Mouse (Mus musculus) intestine, embryonic 15.5 days (tissue): Measurements from ENCODE around the gene Tspyl2. TPM values are rescaled to one million over a fixed set of nuclear protein-coding genes. Genes with fewer than 3 reads are reported as not detected.
A peak's percentile ranks its signal among the peaks of the same experiment; 100 is the strongest.
"Not testable (repeated sequence)": the region's sequence is repeated elsewhere in the genome, so short reads cannot be mapped to it uniquely, and the experiment has no call there.

Source experiments
- ATAC-seq: fragments of 200-750 bp; cut with Nextera tagmentation; 2 replicates; pipeline ENCODE4 v1.8.0; 2017; ENCODE audit warnings: moderate TSS enrichment, moderate library complexity
- H3K27ac ChIP-seq: fragments of 300-500 bp; sonication (generic); 2 replicates; pipeline ENCODE4 v1.5.1; 2015; ENCODE audit warnings: mild to moderate bottlenecking, inconsistent platforms
- H3K27me3 ChIP-seq: fragments of 300-500 bp; sonication (generic); replicated peaks from 2 replicates; pipeline ENCODE4 v1.6.1; 2015; ENCODE audit warnings: inconsistent platforms
- H3K36me3 ChIP-seq: fragments of 300-500 bp; sonication (generic); 2 replicates; pipeline ENCODE4 v1.6.1; 2015; ENCODE audit warnings: inconsistent platforms
- H3K4me1 ChIP-seq: fragments of 300-500 bp; sonication (generic); replicated peaks from 2 replicates; pipeline ENCODE4 v1.6.1; 2015; ENCODE audit warnings: inconsistent platforms
- H3K4me2 ChIP-seq: fragments of 300-500 bp; sonication (generic); replicated peaks from 2 replicates; pipeline ENCODE4 v1.6.1; 2015; ENCODE audit warnings: mild to moderate bottlenecking, inconsistent platforms
- H3K4me3 ChIP-seq: fragments of 300-500 bp; sonication (generic); replicated peaks from 2 replicates; pipeline ENCODE4 v1.5.1; 2015; ENCODE audit warnings: inconsistent platforms
- H3K9ac ChIP-seq: fragments of 300-500 bp; sonication (generic); 2 replicates; pipeline ENCODE4 v1.6.1; 2015; ENCODE audit warnings: inconsistent platforms
- H3K9me3 ChIP-seq: fragments of 300-500 bp; sonication (generic); 2 replicates; pipeline ENCODE4 v1.6.1; 2016; ENCODE audit warnings: inconsistent platforms
- WGBS: fragments of 180-500 bp; shearing (Covaris S2); methylation state at CpG from one replicate; pipeline ENCODE4 v1.1.7; 2015; 5-methylcytosine and 5-hydroxymethylcytosine counted together
- polyA plus RNA-seq: library from polyadenylated mRNA; unstranded; fragments of >200 nt; fragmentation: Nextera tagmentation; extraction: Ambion mirVana; gene quantifications from 2 replicates; pipeline ENCODE4 v1.2.1, GENCODE M21; 2015

Gene Tspyl2
- polyA plus RNA-seq = 23.4 and 24.2 TPM in 2 replicates

GRCm38 (mm10) chrX:152342358-152342901 is at the start of gene Tspyl2:
Gene Tspyl2, minus strand, starts transcription at chrX:152342425.
- Histone ChIP-seq H3K9ac (peak within 1 kb of the TSS; percentile 69), H3K9me3 (no peaks in the 10 kb centered on the region), H3K27me3 (peaks cover 15% of the 10 kb centered on the region; the same call in 1 of the 2 replicates), H3K27ac (peak within 1 kb of the TSS; percentile 83), H3K36me3 (no peaks in the 10 kb centered on the region), H3K4me3 (peak within 1 kb of the TSS; percentile 56), H3K4me1 (no peaks in the 10 kb centered on the region), H3K4me2 (peak within 1 kb of the TSS; percentile 61)
- 15% methylated on average over 16 of the region's 27 CpGs for WGBS
- ATAC-seq = peak; percentile 99

DNA sequence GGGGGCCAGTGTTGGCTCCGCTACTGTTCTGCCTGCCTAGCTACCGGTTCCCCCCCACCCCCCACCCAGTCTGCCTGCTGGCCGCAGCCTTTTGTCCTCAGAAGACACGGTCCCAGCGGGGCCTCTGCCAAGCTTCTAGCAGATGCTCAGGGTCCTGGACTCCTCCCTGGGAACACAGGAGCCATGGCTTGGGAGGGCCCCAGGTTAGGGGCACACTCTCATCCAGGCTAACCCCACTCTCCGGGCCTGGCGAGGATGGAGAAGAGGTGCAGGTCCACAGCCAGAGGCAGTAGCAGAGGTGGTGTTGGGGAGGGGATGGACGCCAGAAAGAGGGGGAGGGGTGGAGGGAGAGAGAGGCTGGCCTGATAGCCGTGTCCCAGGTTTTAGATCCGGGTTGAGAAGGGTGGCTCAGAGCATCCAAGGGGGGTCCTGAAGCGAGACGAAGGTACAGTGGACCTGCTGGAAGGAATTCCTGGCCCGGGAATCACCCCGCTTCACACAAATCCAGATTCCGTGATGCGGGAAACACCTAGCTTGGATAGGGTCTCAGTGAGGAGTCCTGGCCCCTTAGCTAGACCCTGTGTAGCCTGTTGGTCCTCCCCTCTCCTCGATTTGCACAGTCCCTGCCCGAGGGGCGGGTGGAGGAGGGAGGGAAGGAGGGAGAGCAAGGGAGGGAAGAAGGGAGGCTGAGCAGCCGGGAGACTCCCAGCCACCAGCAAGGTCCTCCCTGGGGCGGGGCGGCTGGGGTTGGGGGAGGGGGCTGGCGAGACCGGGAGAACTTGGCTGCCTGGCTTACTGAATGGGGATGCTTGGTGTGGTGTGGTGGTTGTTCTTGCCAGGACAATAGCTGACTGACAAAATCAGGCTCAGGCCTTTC is 26.4 kb upstream of the Tspyl2 start, which contains the start of gene Gpr173:
Gene Gpr173 (minus strand): TSS at position 308 of the 877 bp plus-strand sequence.
- Histone ChIP-seq H3K27ac (no peak within 1 kb of the TSS), H3K9ac (peak within 1 kb of the TSS; percentile 45)
- WGBS = 18% methylated on average over 22 of the region's 24 CpGs

DNA sequence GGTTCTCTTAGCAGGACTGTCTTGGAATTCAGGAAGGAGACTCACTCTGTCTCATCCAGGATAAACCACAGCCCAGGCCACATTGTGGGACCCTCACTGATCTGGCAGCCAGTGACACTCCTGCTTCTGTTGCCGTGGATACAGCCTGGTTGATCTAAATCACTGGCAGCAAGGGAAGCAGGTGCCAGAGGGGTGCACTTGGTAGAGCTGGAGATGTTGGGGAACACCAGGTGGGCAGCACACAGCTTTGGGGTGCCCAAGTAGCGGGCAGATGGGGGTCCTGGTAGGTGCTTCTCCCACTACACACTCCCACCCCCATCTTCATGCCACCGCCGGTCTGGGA is 25.8 kb upstream of the Tspyl2 start:
- Histone ChIP-seq H3K27me3 (peaks cover 4% of the 10 kb centered on the region; the same call in 1 of the 2 replicates), H3K27ac (no peak overlapping the region), H3K9me3 (no peaks in the 10 kb centered on the region), H3K4me2 (peak overlapping the region; percentile 60), H3K4me1 (no peaks in the 10 kb centered on the region), H3K9ac (peak overlapping the region; percentile 45), H3K36me3 (no peaks in the 10 kb centered on the region), H3K4me3 (peak overlapping the region; percentile 49)
- no peak for ATAC-seq
- WGBS = 32% methylated on average over 4 of the region's 4 CpGs

More for the DNA sequence above, 26.4 kb upstream of the Tspyl2 start, which contains the start of gene Gpr173:
- H3K27me3 ChIP-seq = peaks cover 4% of the 10 kb centered on the region; the same call in 1 of the 2 replicates
- H3K4me2 ChIP-seq = peak within 1 kb of the TSS; percentile 60
- peak within 1 kb of the TSS; percentile 49 for H3K4me3 ChIP-seq
- no peaks in the 10 kb centered on the region for H3K9me3 ChIP-seq
- no peaks in the 10 kb centered on the region for H3K36me3 ChIP-seq
- peak; percentile 97 for ATAC-seq
- H3K4me1 ChIP-seq = no peaks in the 10 kb centered on the region

GRCm38 (mm10) chrX:152366418-152366817 is 24.2 kb upstream of the Tspyl2 start:
- no peak overlapping the region for H3K27ac ChIP-seq
- no peak for ATAC-seq
- H3K9ac ChIP-seq = no peak overlapping the region
- H3K9me3 ChIP-seq = no peaks in the 10 kb centered on the region
- no peak overlapping the region for H3K4me3 ChIP-seq
- WGBS = 60% methylated on average over 2 of the region's 2 CpGs
- no peaks in the 10 kb centered on the region for H3K4me1 ChIP-seq
- H3K27me3 ChIP-seq = peaks cover 4% of the 10 kb centered on the region; the same call in 1 of the 2 replicates
- H3K4me2 ChIP-seq = no peak overlapping the region
- H3K36me3 ChIP-seq = no peaks in the 10 kb centered on the region

DNA sequence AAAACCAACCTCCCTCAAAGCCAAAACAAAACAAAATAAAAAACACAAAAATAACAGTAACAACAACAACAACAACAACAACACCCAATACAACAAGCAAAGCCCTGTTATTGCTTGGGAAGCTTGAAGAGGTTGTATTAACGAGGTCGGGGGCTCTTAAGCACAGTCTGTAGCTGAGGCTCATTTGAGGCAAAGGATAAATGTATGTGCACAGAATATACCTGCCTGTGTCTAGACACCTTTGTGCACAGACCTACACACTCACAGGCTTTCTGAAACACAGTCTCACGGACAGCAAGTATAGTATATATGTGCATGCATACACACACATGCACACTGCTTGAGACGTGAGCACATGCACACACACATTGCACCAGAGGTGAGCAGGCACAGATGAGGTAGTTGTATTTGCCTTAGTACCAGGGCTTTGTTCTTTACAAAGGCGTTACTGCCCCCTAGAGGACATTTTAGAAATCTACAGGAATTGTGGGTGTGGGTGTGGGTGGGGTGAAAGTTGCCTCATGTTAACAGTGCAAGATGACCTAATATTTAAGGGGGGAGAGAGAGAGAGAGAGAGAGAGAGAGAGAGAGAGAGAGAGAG is 10.4 kb upstream of the Tspyl2 start:
- Histone ChIP-seq H3K27me3 (peaks cover 7% of the 10 kb centered on the region; the same call in 1 of the 2 replicates), H3K9me3 (no peaks in the 10 kb centered on the region), H3K27ac (no peak overlapping the region), H3K4me2 (no peak overlapping the region), H3K9ac (no peak overlapping the region), H3K4me1 (no peaks in the 10 kb centered on the region), H3K36me3 (no peaks in the 10 kb centered on the region), H3K4me3 (no peak overlapping the region)
- ATAC-seq = peak; percentile 87
- WGBS = 16% methylated on average over 5 of the region's 5 CpGs

- 96% methylated on average over 14 of the region's 14 CpGs for WGBS
- Histone ChIP-seq H3K4me1 (no peaks in the 10 kb centered on the region), H3K9ac (no peak overlapping the region), H3K27ac (no peak overlapping the region), H3K4me2 (no peak overlapping the region), H3K36me3 (no peaks in the 10 kb centered on the region), H3K27me3 (peaks cover 14% of the 10 kb centered on the region), H3K9me3 (no peaks in the 10 kb centered on the region), H3K4me3 (no peak overlapping the region)
- no peak for ATAC-seq
These were observed 4.8 kb upstream of the Tspyl2 start for GRCm38 (mm10) chrX:152347041-152347440.

GRCm38 (mm10) chrX:152346587-152346986 is 4.4 kb upstream of the Tspyl2 start:
- Histone ChIP-seq H3K9ac (no peak overlapping the region), H3K27ac (no peak overlapping the region), H3K36me3 (no peaks in the 10 kb centered on the region), H3K27me3 (peaks cover 14% of the 10 kb centered on the region), H3K4me1 (no peaks in the 10 kb centered on the region), H3K9me3 (no peaks in the 10 kb centered on the region), H3K4me3 (no peak overlapping the region), H3K4me2 (no peak overlapping the region)
- no peak for ATAC-seq
- 92% methylated on average over 15 of the region's 15 CpGs for WGBS

DNA sequence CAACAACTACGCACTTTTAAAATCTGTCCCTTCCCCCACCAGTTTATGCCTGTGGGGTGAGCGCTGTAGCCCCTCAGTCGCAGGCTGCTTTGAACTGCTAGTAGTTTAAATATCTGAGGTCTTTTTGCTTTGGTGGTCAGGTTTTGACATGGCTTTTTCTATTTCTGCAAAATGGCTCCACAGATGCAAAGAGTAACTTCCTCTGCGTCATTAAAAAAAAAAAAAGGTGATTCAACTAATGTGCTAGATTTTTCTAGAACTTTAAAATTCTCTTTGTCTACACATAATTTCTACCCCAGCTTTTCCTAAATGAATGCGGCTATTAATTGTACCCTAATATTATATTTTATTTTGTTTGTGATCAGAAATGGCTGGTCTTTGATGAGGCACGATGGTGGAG is 678 bp upstream of the Tspyl2 start:
- Histone ChIP-seq H3K27ac (peak overlapping the region; percentile 67), H3K27me3 (peaks cover 15% of the 10 kb centered on the region; the same call in 1 of the 2 replicates), H3K4me1 (no peaks in the 10 kb centered on the region), H3K9ac (no peak overlapping the region), H3K4me2 (peak overlapping the region; percentile 61), H3K36me3 (no peaks in the 10 kb centered on the region), H3K4me3 (peak overlapping the region; percentile 24), H3K9me3 (no peaks in the 10 kb centered on the region)
- no peak for ATAC-seq
- 32% methylated on average over 6 of the region's 6 CpGs for WGBS

GRCm38 (mm10) chrX:152341496-152341895 is 729 bp downstream of the Tspyl2 start:
- ATAC-seq = no peak
- Histone ChIP-seq H3K27ac (peak overlapping the region; percentile 83; the same call in 1 of the 2 replicates), H3K27me3 (peaks cover 11% of the 10 kb centered on the region; the same call in 1 of the 2 replicates), H3K9me3 (no peaks in the 10 kb centered on the region), H3K36me3 (no peaks in the 10 kb centered on the region), H3K4me3 (peak overlapping the region; percentile 56), H3K9ac (peak overlapping the region; percentile 69), H3K4me1 (no peaks in the 10 kb centered on the region), H3K4me2 (peak overlapping the region; percentile 61)
- WGBS = 29% methylated on average over 11 of the region's 11 CpGs

- H3K4me1 ChIP-seq = no peaks in the 10 kb centered on the region
- no peaks in the 10 kb centered on the region for H3K36me3 ChIP-seq
- peak overlapping the region; percentile 58 for H3K4me2 ChIP-seq
- peak overlapping the region; percentile 82 for H3K27ac ChIP-seq
- 13% methylated on average over 33 of the region's 33 CpGs for WGBS
- H3K9ac ChIP-seq = peak overlapping the region; percentile 39
- peak overlapping the region; percentile 27 for H3K4me3 ChIP-seq
- ATAC-seq = peak; percentile 99
- H3K27me3 ChIP-seq = 0 out of 2 replicates have a peak, but pooled peaks cover 6% of the 10 kb centered on the region
- no peaks in the 10 kb centered on the region for H3K9me3 ChIP-seq
These were observed 5.5 kb downstream of the Tspyl2 start for GRCm38 (mm10) chrX:152336546-152337332.

DNA sequence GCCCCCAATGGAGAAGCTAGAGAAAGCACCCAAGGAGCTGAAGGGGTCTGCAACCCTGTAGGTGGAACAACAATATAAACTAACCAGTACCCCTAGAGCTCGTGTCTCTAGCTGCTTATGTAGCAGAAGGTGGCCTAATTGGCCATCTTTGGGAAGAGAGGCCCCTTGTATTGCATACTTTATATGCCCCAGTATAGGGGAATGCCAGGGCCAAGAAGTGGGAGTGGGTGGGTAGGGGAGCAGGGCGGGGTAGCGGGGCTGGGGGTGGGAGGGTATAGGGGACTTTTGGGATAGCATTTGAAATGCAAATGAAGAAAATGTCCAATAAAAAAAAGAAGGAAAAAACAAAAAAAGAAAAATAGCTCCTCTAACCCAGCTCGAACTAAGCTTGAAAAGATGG is 6.1 kb downstream of the Tspyl2 start:
- ATAC-seq, H3K9ac ChIP-seq, H3K36me3 ChIP-seq, H3K27ac ChIP-seq, H3K9me3 ChIP-seq, H3K27me3 ChIP-seq, H3K4me1 ChIP-seq: not testable (repeated sequence)
- Histone ChIP-seq H3K4me3 (peak overlapping the region; percentile 27), H3K4me2 (peak overlapping the region; percentile 58)
- WGBS = 49% methylated on average over 4 of the region's 4 CpGs
